Mouse (Mus musculus) adipocyte (in vitro differentiated cells): ENCODE data around the gene Cpd.

Experiments used
- DNase-seq: peaks from one replicate; pipeline ENCODE4 v3.0.0-alpha.2; 2016; ENCODE audit warnings: low spot score

Gene Cpd

DNA sequence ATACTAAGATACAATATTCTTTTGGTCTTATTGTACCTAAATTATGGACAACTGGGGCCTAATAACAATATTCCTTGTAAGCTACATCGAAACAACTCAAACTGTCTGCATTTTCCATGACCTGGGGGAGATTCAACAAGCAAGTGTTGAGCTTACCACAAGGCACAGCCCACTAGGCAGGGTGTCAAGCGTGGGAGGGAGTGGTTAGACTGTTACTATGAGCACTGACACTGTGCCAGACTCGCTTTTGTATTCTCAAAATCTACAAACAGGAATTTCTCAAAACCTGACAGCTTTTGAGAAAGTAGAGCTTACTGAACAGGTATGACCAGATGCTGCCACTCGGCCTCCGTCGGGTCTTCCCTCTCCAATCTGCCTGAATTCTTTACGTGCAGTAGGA is 55.5 kb downstream of the Cpd start:
- no peak for DNase-seq

DNA sequence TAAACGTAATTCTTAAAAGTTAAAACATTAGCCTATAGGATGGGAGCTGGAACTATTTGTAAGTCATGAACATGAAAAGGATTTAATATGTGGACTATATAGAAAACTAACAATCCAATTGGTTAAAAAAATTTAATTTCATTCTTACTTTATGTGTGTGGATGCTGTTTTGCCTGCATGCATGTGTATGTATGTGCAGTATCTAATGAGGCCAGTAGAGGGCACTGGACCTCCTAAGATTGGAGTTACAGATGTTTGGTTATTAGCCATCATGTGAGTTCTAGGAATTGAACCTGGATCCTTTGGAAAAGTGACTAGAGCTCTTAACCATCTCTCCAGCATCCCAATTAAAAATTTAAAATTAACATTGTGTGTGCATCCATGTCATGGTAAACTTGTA is 57.6 kb downstream of the Cpd start:
- DNase-seq = peak; percentile 72

DNA sequence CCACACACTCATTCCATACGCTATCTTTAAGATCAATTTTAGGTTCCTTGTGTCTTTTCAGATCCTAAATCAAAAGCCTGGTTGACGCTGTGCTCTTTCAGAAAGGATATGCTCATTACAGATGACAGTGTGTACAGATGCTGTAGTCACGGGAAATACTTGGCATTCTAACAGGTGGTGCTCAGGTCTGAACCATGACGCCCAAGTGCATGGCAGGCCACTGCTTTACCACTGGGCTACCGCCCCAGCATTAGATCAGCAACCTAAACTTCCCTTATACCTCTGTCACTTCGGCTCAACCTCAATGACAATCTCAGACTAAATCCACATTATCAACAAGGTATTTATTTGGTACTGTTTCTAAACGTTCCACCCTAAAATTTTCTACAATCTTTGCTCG is 71.3 kb downstream of the Cpd start:
- no peak for DNase-seq

DNA sequence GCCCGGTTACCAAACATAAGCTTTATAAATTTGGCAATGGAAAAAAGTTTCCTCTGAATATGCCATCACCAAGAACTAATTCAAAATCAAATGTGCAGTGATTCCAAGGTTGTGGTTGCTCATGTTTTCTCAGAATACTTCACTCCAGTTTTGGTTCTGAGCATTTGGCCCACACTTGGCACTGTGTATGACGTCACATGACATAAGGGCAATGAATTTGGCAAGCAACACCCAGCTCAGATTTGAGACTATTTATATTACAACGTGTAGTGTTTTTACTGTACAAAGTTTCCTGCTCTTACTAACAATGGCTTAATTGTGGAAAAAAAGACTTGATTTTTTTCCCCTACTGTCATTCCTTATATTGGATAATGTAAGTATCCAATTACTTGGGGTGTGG is 73.0 kb downstream of the Cpd start:
- DNase-seq = peak; percentile 78

DNA sequence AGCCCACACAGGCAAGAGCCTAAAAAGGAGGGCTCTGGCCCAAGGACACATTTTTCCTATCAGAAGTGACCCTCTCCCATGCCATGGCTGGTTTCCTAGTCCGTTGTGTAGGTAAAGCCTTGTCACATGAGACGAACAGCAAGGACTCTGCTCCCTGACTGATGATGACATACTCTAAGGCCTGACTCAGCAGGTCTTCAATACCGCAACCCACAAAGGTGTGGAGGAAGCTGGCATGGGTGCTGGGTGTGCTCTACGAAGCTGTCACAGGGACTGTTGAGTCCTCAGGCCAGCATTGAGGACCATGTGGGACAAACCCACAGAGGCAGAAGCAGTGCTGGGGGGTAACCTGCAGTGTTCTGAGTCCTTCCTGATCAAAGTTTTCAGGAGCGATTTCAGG is 76.3 kb downstream of the Cpd start:
- no peak for DNase-seq

DNA sequence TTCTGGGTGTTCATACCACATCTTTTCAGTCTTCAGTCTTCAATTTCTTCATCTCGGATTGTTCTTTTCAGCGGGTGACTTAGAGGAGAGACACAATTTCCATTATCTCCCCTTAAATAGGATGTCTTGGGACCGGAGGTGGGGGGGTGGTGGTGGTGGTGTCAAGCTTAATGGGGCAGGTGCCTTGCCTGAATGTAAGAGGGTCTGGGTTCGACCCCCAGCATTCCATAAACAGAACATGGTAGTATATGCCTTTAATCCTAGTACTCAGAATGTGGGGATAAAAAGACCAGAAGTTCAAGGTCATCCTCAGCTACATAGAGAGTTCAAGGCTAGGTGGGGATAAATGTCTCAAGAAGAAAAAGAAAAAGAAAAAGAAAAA is 83.1 kb downstream of the Cpd start:
- no peak for DNase-seq

DNA sequence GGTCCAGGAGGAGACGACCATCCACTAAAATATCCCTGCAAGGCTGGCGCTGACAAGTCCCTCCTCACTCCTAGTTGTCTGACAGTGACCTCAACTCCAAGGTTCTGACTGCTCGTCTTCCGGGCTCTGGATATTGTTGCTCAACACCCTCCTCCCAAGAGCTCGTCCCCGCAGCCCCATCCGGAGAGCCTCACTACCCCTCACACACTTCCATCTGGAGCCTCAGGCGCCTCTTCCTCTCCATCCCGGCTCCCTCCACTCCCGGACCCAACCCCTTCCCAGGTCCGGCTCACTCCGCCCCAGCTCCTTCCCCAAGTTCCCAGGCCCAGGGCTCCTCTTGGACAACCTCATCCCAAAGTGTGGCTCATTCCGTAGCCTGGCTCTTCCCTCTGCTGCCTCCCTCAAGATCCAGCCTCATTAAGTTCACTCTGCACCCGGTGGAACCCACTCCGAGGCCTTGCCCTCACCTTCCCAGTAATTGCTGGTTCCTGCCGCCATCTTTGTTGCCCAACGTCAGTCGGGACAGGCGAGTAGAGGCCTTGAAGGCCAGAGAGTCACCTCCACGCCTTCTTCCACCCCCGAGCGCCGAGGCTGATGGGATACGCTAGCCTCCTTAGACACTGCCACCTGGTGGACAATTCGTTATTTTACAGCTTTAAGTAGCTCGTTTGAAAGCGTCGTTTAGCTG is 83.6 kb downstream of the Cpd start, which contains the start of gene Gosr1:
Gene Gosr1 (minus strand): TSS at position 527 of the 688 bp plus-strand sequence.
- DNase-seq = peak; percentile 99

DNA sequence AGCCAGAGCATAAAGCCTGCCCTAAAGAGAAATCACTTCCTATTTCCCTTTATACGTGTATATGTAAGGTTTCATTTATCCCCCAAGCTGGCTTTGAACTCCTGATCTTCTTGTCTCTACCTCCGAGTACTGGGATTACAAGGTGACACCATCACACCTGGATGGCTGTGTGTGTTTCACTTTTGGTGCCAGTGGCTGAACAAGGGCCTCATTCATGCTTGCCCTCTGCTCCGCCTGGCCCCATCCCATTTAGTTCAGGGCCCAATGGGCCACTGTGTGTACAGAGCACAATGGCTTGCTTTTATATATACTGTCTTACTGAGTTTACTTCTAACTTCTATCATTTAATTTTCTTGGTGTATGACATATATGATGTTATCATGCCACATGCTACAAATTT is 94.5 kb downstream of the Cpd start:
- DNase-seq = no peak

DNA sequence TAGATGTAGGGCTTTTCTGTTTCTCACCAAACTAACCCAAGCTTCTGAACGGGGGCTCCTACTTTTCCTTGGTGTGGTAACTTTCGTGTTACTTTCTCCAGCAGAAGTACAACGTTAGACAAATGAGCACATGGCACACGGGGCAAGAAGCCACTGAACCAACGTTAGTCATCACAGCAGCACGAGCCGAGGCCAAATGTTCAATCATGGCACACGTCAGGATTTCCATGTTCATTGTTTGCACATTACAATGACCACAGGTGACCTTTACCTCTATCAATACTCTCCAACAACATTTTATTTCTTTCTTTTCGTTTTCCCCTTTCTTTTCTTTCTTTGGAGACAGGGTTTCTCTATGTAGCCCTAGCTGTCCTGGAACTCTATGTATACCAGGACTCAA is 98.0 kb downstream of the Cpd start:
- DNase-seq = no peak

DNA sequence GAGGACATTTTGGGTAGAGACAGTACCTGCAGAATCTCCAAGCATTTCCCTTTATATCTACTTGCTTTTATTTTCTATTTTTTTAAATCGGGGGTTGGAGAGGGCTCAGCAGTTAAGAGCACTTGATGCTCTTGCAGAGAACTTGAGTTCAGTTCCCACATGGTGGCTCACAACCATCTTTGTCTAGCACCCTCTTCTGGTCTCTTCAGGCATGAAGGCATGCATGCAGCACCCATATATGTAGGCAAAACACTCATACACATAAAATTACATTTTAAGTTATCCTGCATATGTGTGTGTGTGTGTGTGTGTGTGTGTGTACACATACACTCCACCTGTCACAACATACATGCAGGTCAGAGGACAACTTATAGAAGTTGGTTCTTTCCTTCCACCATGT is 100.9 kb downstream of the Cpd start:
- DNase-seq = no peak

DNA sequence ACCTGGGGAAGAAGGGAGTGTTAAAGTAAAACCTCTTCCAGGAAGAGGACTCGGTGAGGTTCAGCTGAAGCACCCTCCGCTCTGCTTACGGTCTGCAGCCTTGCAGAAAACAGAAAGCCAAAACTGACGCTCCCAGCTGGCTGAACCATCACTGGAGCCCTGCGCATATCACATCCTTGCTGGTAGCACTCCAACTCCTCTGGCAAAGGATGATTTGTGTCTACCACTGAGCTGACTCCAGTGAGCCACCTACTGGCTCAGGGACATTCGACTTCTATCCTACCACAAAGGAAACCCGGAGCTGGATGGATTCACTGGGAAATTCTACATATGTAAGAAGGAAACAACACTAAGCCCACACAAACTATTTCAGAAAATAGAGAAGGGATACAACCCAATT is 102.3 kb downstream of the Cpd start:
- DNase-seq = peak; percentile 72

DNA sequence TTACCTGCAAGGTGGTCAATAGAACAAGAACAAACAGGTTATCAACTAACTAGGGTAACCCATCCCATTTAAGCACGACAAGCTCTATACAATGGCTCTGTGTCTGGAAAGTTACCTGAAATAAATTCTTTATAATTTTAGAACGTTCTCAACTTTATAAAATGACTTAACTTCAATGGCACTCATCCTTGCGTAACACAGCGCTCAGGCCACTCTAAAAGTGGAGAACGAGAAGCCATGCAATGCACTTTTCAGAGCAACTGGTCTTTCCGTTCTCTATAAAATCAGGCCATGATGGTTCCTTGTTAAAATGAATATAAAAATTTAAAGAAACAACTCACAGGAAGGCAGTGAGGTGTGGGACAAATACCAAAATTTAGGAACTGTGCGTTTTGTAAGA is 104.3 kb downstream of the Cpd start:
- DNase-seq = no peak

DNA sequence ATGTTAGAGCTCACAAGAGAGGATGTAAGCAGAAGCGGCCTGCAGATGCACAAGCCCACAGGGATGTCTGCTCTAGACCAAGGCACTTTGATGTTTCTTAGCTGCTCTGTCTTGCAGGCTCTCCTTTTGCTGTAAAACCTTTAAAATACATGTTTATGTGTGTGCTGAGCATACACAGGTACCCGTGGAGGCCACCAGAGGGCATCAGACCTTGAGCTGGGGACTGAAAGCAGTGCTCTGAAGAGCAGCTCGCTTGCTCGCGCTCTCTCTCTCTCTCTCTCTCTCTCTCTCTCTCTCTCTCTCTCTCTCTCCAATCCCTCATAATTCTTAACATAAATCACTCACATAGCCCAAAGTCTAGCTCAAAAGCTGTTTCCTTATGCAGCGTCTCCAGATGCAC is 107.7 kb downstream of the Cpd start:
- no peak for DNase-seq

DNA sequence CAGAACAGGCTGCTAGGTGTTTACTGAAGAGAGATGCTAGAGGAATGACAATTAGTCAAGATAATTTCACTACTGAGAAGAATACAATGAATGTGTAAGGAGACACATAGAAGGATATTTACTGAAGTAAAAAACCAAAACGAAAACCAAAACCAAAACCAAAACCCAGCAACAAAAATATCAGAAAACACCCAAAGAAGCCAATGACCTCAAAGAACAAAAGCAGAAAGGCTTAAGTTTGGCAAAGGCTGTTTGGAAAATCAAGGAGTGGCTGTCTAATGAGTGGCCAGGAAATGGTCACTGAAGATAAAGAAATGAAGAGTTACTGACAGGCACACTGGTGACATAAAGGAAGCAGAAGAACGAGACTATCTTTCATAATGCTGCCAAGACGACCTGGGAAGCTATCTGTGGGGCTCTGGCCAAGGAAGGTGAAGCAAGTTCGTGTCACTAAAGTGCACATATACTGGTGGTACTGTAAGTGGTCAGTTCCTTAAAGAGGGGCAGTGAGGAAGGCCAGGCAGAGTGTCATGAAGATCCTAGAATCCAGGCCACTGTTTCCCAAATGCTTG is 111.0 kb downstream of the Cpd start:
- no peak for DNase-seq

DNA sequence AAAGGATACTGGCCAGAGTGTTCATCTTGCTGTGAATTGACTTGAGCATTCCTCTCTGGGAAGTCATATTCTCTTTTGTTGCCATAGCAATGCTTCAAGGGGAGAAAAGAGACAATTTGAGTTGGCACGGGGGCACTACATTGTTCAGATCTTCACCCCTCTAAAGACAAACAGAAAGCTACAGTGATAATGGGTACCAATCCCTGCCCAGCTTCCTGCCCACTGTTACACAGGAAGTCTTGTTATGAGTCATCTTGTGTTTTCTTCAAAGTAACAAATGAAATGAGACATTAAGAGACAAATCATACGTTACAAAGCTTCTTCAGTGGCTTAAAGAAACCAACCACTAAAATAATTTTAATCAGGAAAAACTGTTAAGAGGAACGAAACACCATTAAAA is 112.3 kb downstream of the Cpd start:
- DNase-seq = no peak

DNA sequence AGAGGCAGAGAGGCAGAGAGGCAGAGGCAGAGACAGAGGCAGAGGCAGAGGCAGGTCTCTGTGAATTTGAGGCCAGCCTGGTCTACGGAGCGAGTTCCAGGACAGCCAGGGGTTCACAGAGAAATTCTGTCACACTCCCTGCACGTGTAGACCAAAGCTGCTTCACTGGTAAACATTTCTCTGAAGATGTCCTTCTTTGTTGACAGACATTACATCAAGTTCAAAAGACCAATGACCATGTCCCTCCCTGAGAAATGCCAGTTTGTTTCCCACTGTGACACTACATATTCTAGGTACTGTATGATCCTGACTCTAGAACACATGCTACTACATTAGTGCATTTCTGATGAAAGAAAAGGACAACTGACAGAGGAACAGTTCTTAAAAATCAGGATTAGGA is 116.2 kb downstream of the Cpd start:
- no peak for DNase-seq
